In genomic region chr12:86078176-86078552, GRCm38 (mm10) we compare ENCODE assay signal across 8 mouse cellular contexts. TPM values are rescaled to one million over a fixed set of nuclear protein-coding genes. Genes with fewer than 3 reads are reported as not detected.
DNase-seq lines count a peak whose midpoint lies in the region; ATAC-seq and TF ChIP-seq lines count a peak whose summit lies in the region.

No protein-coding gene starts in this region.

- H3K9me3 ChIP-seq in lung, postnatal 0 days (ENCODE audit: low read length): no peaks in the 10 kb centered on the region
- no peaks in the 10 kb centered on the region for H3K9me3 ChIP-seq in limb, embryonic 13.5 days
- H3K9me3 ChIP-seq in stomach, embryonic 15.5 days: no peaks in the 10 kb centered on the region

- no peak for TF ChIP-seq EP300 in lung, postnatal 0 days (IDR thresholded peaks at IDR 0.05)

- ATAC-seq in lung, postnatal 0 days: no peak
- no peak for ATAC-seq in limb, embryonic 13.5 days (ENCODE audit: low FRiP score, low read depth)
- ATAC-seq in stomach, embryonic 15.5 days (ENCODE audit: insufficient read depth, low FRiP score, low read depth): no peak
- ATAC-seq in megakaryocyte progenitor cell, adult 5-6 weeks (replicated peaks; ENCODE audit: poor library complexity): no peak

- H3K4me1 ChIP-seq in lung, postnatal 0 days (ENCODE audit: insufficient read depth, low read depth, low read length): peaks cover 11% of the 10 kb centered on the region; the same call in 1 of the 2 replicates
- peaks cover 60% of the 10 kb centered on the region for H3K4me1 ChIP-seq in limb, embryonic 13.5 days
- H3K4me1 ChIP-seq in stomach, embryonic 15.5 days: peaks cover 16% of the 10 kb centered on the region

- H3K27ac ChIP-seq in lung, postnatal 0 days (ENCODE audit: low read length): peak overlapping the region; percentile 94
- H3K27ac ChIP-seq in limb, embryonic 13.5 days: peak overlapping the region; percentile 99
- H3K27ac ChIP-seq in stomach, embryonic 15.5 days: peak overlapping the region; percentile 96

- peak; percentile 68 for DNase-seq in cerebellum, adult 9-10 months
- DNase-seq in cerebellum, postnatal 10 days: no peak
- no peak for DNase-seq in lung, postnatal 0 days (ENCODE audit: low spot score)
- no peak for DNase-seq in lung, postnatal 14 days
- DNase-seq in right cerebral cortex, postnatal 25 days: no peak

- 19% methylated on average over 9 of the region's 9 CpGs for WGBS in lung, postnatal 0 days
- WGBS in limb, embryonic 13.5 days: 7% methylated on average over 9 of the region's 9 CpGs
- WGBS in stomach, embryonic 15.5 days: 16% methylated on average over 9 of the region's 9 CpGs

- no peaks in the 10 kb centered on the region for H3K27me3 ChIP-seq in lung, postnatal 0 days (replicated peaks; ENCODE audit: insufficient read depth, low read length)
- no peaks in the 10 kb centered on the region for H3K27me3 ChIP-seq in limb, embryonic 13.5 days
- peaks cover 5% of the 10 kb centered on the region; the same call in 1 of the 2 replicates for H3K27me3 ChIP-seq in stomach, embryonic 15.5 days (replicated peaks)

- TF ChIP-seq CTCF in lung, postnatal 0 days (IDR thresholded peaks at IDR 0.05): no peak

- H3K4me2 ChIP-seq in lung, postnatal 0 days (replicated peaks; ENCODE audit: low read depth, low read length): peak overlapping the region; percentile 91
- H3K4me2 ChIP-seq in limb, embryonic 13.5 days (replicated peaks): peak overlapping the region; percentile 97
- H3K4me2 ChIP-seq in stomach, embryonic 15.5 days: peak overlapping the region; percentile 95

- H3K9ac ChIP-seq in lung, postnatal 0 days (replicated peaks; ENCODE audit: low read depth): peak overlapping the region; percentile 23
- H3K9ac ChIP-seq in limb, embryonic 13.5 days: peak overlapping the region; percentile 78
- peak overlapping the region; percentile 23; the same call in 1 of the 2 replicates for H3K9ac ChIP-seq in stomach, embryonic 15.5 days

- H3K4me3 ChIP-seq in lung, postnatal 0 days (ENCODE audit: low read depth, low read length): peak overlapping the region; percentile 54
- H3K4me3 ChIP-seq in limb, embryonic 13.5 days: peak overlapping the region; percentile 58
- H3K4me3 ChIP-seq in stomach, embryonic 15.5 days (replicated peaks): peak overlapping the region; percentile 59

- H3K36me3 ChIP-seq in lung, postnatal 0 days (ENCODE audit: insufficient read depth, low read length): no peaks in the 10 kb centered on the region
- peaks cover 16% of the 10 kb centered on the region for H3K36me3 ChIP-seq in limb, embryonic 13.5 days
- H3K36me3 ChIP-seq in stomach, embryonic 15.5 days: no peaks in the 10 kb centered on the region

RNA-seq across cellular contexts. Expression of gene Tgfb3, which starts 0.7 kb away (rescaled TPM):
- 20.6 and 23.5 TPM in 2 replicates for polyA plus RNA-seq in lung, postnatal 0 days (2015; fragmentation: Nextera tagmentation; extraction: Ambion mirVana)
- polyA plus RNA-seq in limb, embryonic 13.5 days (2015; fragmentation: Nextera tagmentation; extraction: Ambion mirVana): 67.8 and 73.3 TPM in 2 replicates
- 25.8 and 30.5 TPM in 2 replicates for polyA plus RNA-seq in stomach, embryonic 15.5 days (2015; fragmentation: Nextera tagmentation; extraction: Ambion mirVana)
- total RNA-seq in megakaryocyte progenitor cell, adult 5-6 weeks (2015): not detected in 2 replicates
- 0.17 TPM in 1 of 2 replicates, not detected in the other for total RNA-seq in megakaryocyte progenitor cell, adult 5-6 weeks (2017)

RNA-seq across cellular contexts. Expression of gene Ift43, which starts 4.2 kb away (rescaled TPM):
- polyA plus RNA-seq in lung, postnatal 0 days (2015; fragmentation: Nextera tagmentation; extraction: Ambion mirVana): 127 and 141 TPM in 2 replicates
- 81.3 and 86.7 TPM in 2 replicates for polyA plus RNA-seq in limb, embryonic 13.5 days (2015; fragmentation: Nextera tagmentation; extraction: Ambion mirVana)
- polyA plus RNA-seq in stomach, embryonic 15.5 days (2015; fragmentation: Nextera tagmentation; extraction: Ambion mirVana): 57.7 and 62.5 TPM in 2 replicates
- total RNA-seq in megakaryocyte progenitor cell, adult 5-6 weeks (2015): 0.57 TPM in 1 of 2 replicates, not detected in the other
- total RNA-seq in megakaryocyte progenitor cell, adult 5-6 weeks (2017): 1.2 TPM in 1 of 2 replicates, not detected in the other

Comparison
In these comparisons a context has a peak if more than half of its experiments do, and no peak if none do; other contexts are left out.
1. H3K9ac ChIP-seq: peak in every context shown above with its lines; median percentile 78 in limb, embryonic 13.5 days; 23 in lung, postnatal 0 days; 23 in stomach, embryonic 15.5 days.